ENCODE assay signal across 11 mouse cellular contexts in genomic region chr6:34304675-34305241, GRCm38 (mm10). TPM values are rescaled to one million over a fixed set of nuclear protein-coding genes. Genes with fewer than 3 reads are reported as not detected.
DNase-seq lines count a peak whose midpoint lies in the region; ATAC-seq and TF ChIP-seq lines count a peak whose summit lies in the region.
"Had no signal": no experiment of that assay in that cellular context is flagged by ENCODE, and none has a peak within 500 bp of the region (broad histone marks: within the 10 kb centered on the region; RNA-seq: fewer than 3 reads in every experiment).

No protein-coding gene starts in this region.

- no peak for TF ChIP-seq POLR2A in myocyte (IDR thresholded peaks at IDR 0.05; ENCODE audit: insufficient read length, low read depth)

- no peak overlapping the region; the same call in 1 of the 2 replicates for H3K9ac ChIP-seq in hindbrain, embryonic 13.5 days
- no peak overlapping the region for H3K9ac ChIP-seq in hindbrain, embryonic 14.5 days
- H3K9ac ChIP-seq: embryonic facial prominence, embryonic 12.5 days; liver, embryonic 15.5 days; stomach, embryonic 15.5 days had no signal

- H3K4me1 ChIP-seq in hindbrain, embryonic 13.5 days (replicated peaks), result peaks cover 13% of the 10 kb centered on the region
- H3K4me1 ChIP-seq in hindbrain, embryonic 10.5 days (replicated peaks), result no peaks in the 10 kb centered on the region
- 0 out of 2 replicates have a peak, but pooled peaks cover 4% of the 10 kb centered on the region for H3K4me1 ChIP-seq in hindbrain, embryonic 14.5 days (replicated peaks; ENCODE audit: control insufficient read depth, insufficient read depth, low read length)
- H3K4me1 ChIP-seq: embryonic facial prominence, embryonic 12.5 days; stomach, embryonic 15.5 days had no signal

- no peaks in the 10 kb centered on the region for H3K79me2 ChIP-seq in myocyte (ENCODE audit: control insufficient read depth, insufficient read depth)

- no peak overlapping the region for H3K4me2 ChIP-seq in hindbrain, embryonic 13.5 days
- H3K4me2 ChIP-seq in hindbrain, embryonic 14.5 days (replicated peaks), result no peak overlapping the region
- no peak overlapping the region for H3K4me2 ChIP-seq in myocyte (ENCODE audit: low read depth)
- H3K4me2 ChIP-seq: embryonic facial prominence, embryonic 12.5 days; liver, embryonic 15.5 days; stomach, embryonic 15.5 days had no signal

- ATAC-seq in hindbrain, embryonic 13.5 days (ENCODE audit: low FRiP score), result peak; percentile 46; the same call in 1 of the 2 replicates
- no peak for ATAC-seq in hindbrain, embryonic 14.5 days (ENCODE audit: low FRiP score)

- H3K27ac ChIP-seq in hindbrain, embryonic 13.5 days, result peak overlapping the region; percentile 31
- no peak overlapping the region for H3K27ac ChIP-seq in hindbrain, embryonic 10.5 days
- H3K27ac ChIP-seq in hindbrain, embryonic 14.5 days, result peak overlapping the region; percentile 32; the same call in 1 of the 2 replicates
- H3K27ac ChIP-seq: embryonic facial prominence, embryonic 12.5 days; liver, embryonic 15.5 days; stomach, embryonic 15.5 days had no signal

- no peak overlapping the region for H3K4me3 ChIP-seq in hindbrain, embryonic 13.5 days
- no peak overlapping the region for H3K4me3 ChIP-seq in hindbrain, embryonic 10.5 days
- no peak overlapping the region for H3K4me3 ChIP-seq in hindbrain, embryonic 14.5 days (replicated peaks; ENCODE audit: low read length)
- no peak overlapping the region for H3K4me3 ChIP-seq in myocyte
- H3K4me3 ChIP-seq: embryonic facial prominence, embryonic 12.5 days; liver, embryonic 15.5 days; stomach, embryonic 15.5 days had no signal

- WGBS in hindbrain, embryonic 13.5 days, result 70% methylated on average over 10 of the region's 10 CpGs
- 86% methylated on average over 10 of the region's 10 CpGs for WGBS in hindbrain, embryonic 10.5 days
- WGBS in hindbrain, embryonic 14.5 days, result 70% methylated on average over 10 of the region's 10 CpGs

- H3ac ChIP-seq in myocyte (ENCODE audit: control insufficient read depth, insufficient read length), result no peak overlapping the region

- H3K9me3 ChIP-seq in hindbrain, embryonic 13.5 days, result no peaks in the 10 kb centered on the region
- H3K9me3 ChIP-seq in hindbrain, embryonic 10.5 days, result no peaks in the 10 kb centered on the region
- no peaks in the 10 kb centered on the region for H3K9me3 ChIP-seq in hindbrain, embryonic 14.5 days (ENCODE audit: control insufficient read depth, low read length)
- H3K9me3 ChIP-seq: embryonic facial prominence, embryonic 12.5 days; liver, embryonic 15.5 days; stomach, embryonic 15.5 days had no signal

- DNase-seq in hindbrain, embryonic 10.5 days (ENCODE audit: low spot score), result no peak
- peak; percentile 50 for DNase-seq in adrenal gland, postnatal 25 days
- DNase-seq in hindbrain, embryonic 14.5 days (ENCODE audit: low spot score), result no peak
- no peak for DNase-seq in right cerebral cortex, adult 18-20 months
- DNase-seq in left cerebral cortex, adult 8-10 months (ENCODE audit: low spot score in 2 of 2), result no peak
- no peak for DNase-seq in cerebellum, adult 11-12 months

- H3K36me3 ChIP-seq in hindbrain, embryonic 13.5 days, result peaks cover 40% of the 10 kb centered on the region
- peaks cover 74% of the 10 kb centered on the region for H3K36me3 ChIP-seq in hindbrain, embryonic 10.5 days
- peaks cover 49% of the 10 kb centered on the region for H3K36me3 ChIP-seq in hindbrain, embryonic 14.5 days (replicated peaks; ENCODE audit: control insufficient read depth, insufficient read depth)
- peaks cover 46% of the 10 kb centered on the region for H3K36me3 ChIP-seq in myocyte (ENCODE audit: control insufficient read depth, insufficient read depth)

- H3K27me3 ChIP-seq in hindbrain, embryonic 13.5 days, result no peaks in the 10 kb centered on the region
- H3K27me3 ChIP-seq in hindbrain, embryonic 10.5 days (ENCODE audit: insufficient read depth, poor library complexity, severe bottlenecking), result no peaks in the 10 kb centered on the region
- no peaks in the 10 kb centered on the region for H3K27me3 ChIP-seq in hindbrain, embryonic 14.5 days (ENCODE audit: control insufficient read depth, insufficient read depth, low read length)
- no peaks in the 10 kb centered on the region for H3K27me3 ChIP-seq in myocyte (ENCODE audit: control insufficient read depth, insufficient read depth, insufficient read length)
- H3K27me3 ChIP-seq: embryonic facial prominence, embryonic 12.5 days; liver, embryonic 15.5 days; stomach, embryonic 15.5 days had no signal

TF ChIP-seq in myocyte, 11 proteins besides CTCF, POLR2A, EP300 and RAD21:
- TF ChIP-seq MYOG (IDR thresholded peaks at IDR 0.05; ENCODE audit: control insufficient read depth in 1 of 3, insufficient read depth in 1 of 3, insufficient read length in 2 of 3, low read depth in 2 of 3), result peak; percentile 25 to 66 (median 48)
- TF ChIP-seq TCF12 (IDR thresholded peaks at IDR 0.05; ENCODE audit: insufficient read depth, poor library complexity, severe bottlenecking), result no peak
- TF ChIP-seq MYOD1 (IDR thresholded peaks at IDR 0.05; ENCODE audit: control insufficient read depth in 1 of 3, insufficient read length in 2 of 3, low read depth in 2 of 3), result peak in 2 of 3 experiments; percentile 23 to 53

RNA-seq across cellular contexts. Expression of gene Akr1b3, which starts 12.5 kb away (rescaled TPM):
- 106 and 108 TPM in 2 replicates for polyA plus RNA-seq in hindbrain, embryonic 13.5 days (2015; fragmentation: Nextera tagmentation; extraction: Ambion mirVana)
- 287 and 330 TPM in 2 replicates for polyA plus RNA-seq in hindbrain, embryonic 10.5 days (2016; fragmentation: Nextera tagmentation; extraction: Ambion mirVana)
- total RNA-seq in adrenal gland, postnatal 25 days (2021), result 224 and 233 TPM in 2 replicates
- 119 and 131 TPM in 2 replicates for polyA plus RNA-seq in hindbrain, embryonic 14.5 days (2014; fragmentation: Nextera tagmentation; extraction: Ambion mirVana)
- 493 TPM for polyA plus RNA-seq in myocyte (2012; fragmentation: generic; extraction: Trizol)
- 10 to 100 TPM; 42.7 to 55.3 (median 49.4) TPM for total RNA-seq in left cerebral cortex, adult 8-10 months (2022)

RNA-seq across cellular contexts. Expression of gene Akr1b8, which starts 49.2 kb away (rescaled TPM):
- polyA plus RNA-seq in hindbrain, embryonic 13.5 days (2015; fragmentation: Nextera tagmentation; extraction: Ambion mirVana), result 7.7 and 9.7 TPM in 2 replicates
- polyA plus RNA-seq in hindbrain, embryonic 10.5 days (2016; fragmentation: Nextera tagmentation; extraction: Ambion mirVana), result 27.2 and 29.1 TPM in 2 replicates
- 186 and 230 TPM in 2 replicates for total RNA-seq in adrenal gland, postnatal 25 days (2021)
- 4.2 and 6.4 TPM in 2 replicates for polyA plus RNA-seq in hindbrain, embryonic 14.5 days (2014; fragmentation: Nextera tagmentation; extraction: Ambion mirVana)
- 167 TPM for polyA plus RNA-seq in myocyte (2012; fragmentation: generic; extraction: Trizol)
- total RNA-seq in left cerebral cortex, adult 8-10 months (2022), result 1 to 10 TPM in 1 of 4 experiments, under 1 TPM in 2, not detected in 1; 0.89 to 1.2 (median 0.89) TPM
